Mouse (Mus musculus) hindbrain, embryonic 11.5 days (tissue): ENCODE results near the gene Dkkl1. TPM values are rescaled to one million over a fixed set of nuclear protein-coding genes. Genes with fewer than 3 reads are reported as not detected.
A peak's percentile ranks its signal among the peaks of the same experiment; 100 is the strongest.

Experiments used
- ATAC-seq: fragments of 200-750 bp; cut with Nextera tagmentation; 2 replicates; pipeline ENCODE4 v1.8.0; 2017; ENCODE audit warnings: mild to moderate bottlenecking, moderate TSS enrichment, moderate library complexity; ENCODE audit not compliant: low FRiP score
- DNase-seq: peaks from one replicate; pipeline ENCODE4 v3.0.0-alpha.2; 2015; ENCODE audit warnings: low spot score
- H3K27ac ChIP-seq: fragments of 300-500 bp; sonication (generic); 2 replicates; pipeline ENCODE4 v1.5.1; 2014; ENCODE audit warnings: mild to moderate bottlenecking, low read depth, low read length
- H3K27me3 ChIP-seq: fragments of 300-500 bp; sonication (generic); 2 replicates; pipeline ENCODE4 v1.6.1; 2014; ENCODE audit warnings: mild to moderate bottlenecking, low read length, moderate library complexity, mixed read lengths; ENCODE audit not compliant: control insufficient read depth, insufficient read depth
- H3K36me3 ChIP-seq: fragments of 300-500 bp; sonication (generic); 2 replicates; pipeline ENCODE4 v1.6.1; 2014; ENCODE audit warnings: mild to moderate bottlenecking, low read length, moderate library complexity, mixed read lengths; ENCODE audit not compliant: control insufficient read depth, insufficient read depth
- H3K4me1 ChIP-seq: fragments of 300-500 bp; sonication (generic); replicated peaks from 2 replicates; pipeline ENCODE4 v1.6.1; 2014; ENCODE audit warnings: low read length, mixed read lengths; ENCODE audit not compliant: control insufficient read depth, insufficient read depth
- H3K4me2 ChIP-seq: fragments of 300-500 bp; sonication (generic); replicated peaks from 2 replicates; pipeline ENCODE4 v1.6.1; 2014; ENCODE audit warnings: mild to moderate bottlenecking, low read depth, low read length
- H3K4me3 ChIP-seq: fragments of 300-500 bp; sonication (generic); 2 replicates; pipeline ENCODE4 v1.5.1; 2014; ENCODE audit warnings: low read depth, low read length
- H3K9ac ChIP-seq: fragments of 300-500 bp; sonication (generic); 2 replicates; pipeline ENCODE4 v1.6.1; 2014; ENCODE audit warnings: low read depth, low read length
- H3K9me3 ChIP-seq: fragments of 300-500 bp; sonication (generic); 2 replicates; pipeline ENCODE4 v1.6.1; 2016; ENCODE audit warnings: low read length; ENCODE audit not compliant: control insufficient read depth
- WGBS: fragments of 180-500 bp; shearing (Covaris S2); extraction: QIAGEN DNeasy Blood & Tissue Kit; methylation state at CpG from one replicate; pipeline ENCODE4 v1.1.7; 2014; 5-methylcytosine and 5-hydroxymethylcytosine counted together
- polyA plus RNA-seq: library from polyadenylated mRNA; unstranded; fragments of >200 nt; fragmentation: Nextera tagmentation; extraction: Ambion mirVana; gene quantifications from 2 replicates; pipeline ENCODE4 v1.2.1, GENCODE M21; 2014

Gene Dkkl1
- polyA plus RNA-seq, 1 experiment from 2014 or later: 1.6 TPM

DNA sequence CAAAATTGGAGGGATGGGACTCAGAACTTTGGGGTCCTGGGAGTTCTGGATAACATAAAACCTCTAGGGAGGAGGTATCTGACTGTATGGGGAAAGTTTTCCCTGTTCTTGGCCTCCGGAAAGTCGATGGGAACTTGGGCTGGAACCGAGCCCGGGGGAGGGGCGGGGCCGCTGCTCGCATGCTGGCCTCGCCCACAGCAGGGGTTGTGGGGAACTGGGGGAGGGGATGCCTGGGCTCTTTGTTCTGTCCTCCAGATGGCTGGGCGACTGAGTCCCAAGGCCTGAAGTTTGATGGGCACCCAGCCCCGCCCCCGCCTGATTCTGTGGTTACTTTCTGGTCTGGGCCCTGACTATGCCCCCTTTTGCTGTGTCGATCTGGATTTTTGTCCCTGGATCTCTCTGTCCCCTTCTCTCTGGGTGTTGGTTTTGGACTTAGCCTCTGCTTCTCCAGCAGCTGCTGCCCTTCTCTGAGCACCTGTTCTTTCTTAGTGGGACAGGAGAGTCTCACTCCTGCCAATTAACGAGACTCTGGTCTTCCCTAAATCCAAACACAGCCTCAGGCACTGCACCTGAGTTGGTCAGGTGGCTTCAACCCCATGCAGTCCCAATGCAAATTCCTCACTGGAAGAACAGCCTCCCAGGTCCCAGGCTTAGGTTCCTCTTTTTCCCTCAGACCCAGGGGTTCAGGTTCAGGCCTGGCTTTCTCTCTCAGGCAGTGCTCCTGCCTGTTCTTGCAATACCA is 4.7 kb upstream of the Dkkl1 start:
- under 1% methylated on average over 9 of the region's 13 CpGs for WGBS
- Histone ChIP-seq H3K9ac (peak overlapping the region; percentile 90), H3K4me1 (peaks cover 9% of the 10 kb centered on the region), H3K36me3 (peaks cover 8% of the 10 kb centered on the region; the same call in 1 of the 2 replicates), H3K27ac (peak overlapping the region; percentile 78), H3K4me3 (peak overlapping the region; percentile 63), H3K4me2 (peak overlapping the region; percentile 92), H3K9me3 (no peaks in the 10 kb centered on the region), H3K27me3 (peaks cover 4% of the 10 kb centered on the region)
- peak; percentile 95 for DNase-seq
- peak; percentile 88 for ATAC-seq

DNA sequence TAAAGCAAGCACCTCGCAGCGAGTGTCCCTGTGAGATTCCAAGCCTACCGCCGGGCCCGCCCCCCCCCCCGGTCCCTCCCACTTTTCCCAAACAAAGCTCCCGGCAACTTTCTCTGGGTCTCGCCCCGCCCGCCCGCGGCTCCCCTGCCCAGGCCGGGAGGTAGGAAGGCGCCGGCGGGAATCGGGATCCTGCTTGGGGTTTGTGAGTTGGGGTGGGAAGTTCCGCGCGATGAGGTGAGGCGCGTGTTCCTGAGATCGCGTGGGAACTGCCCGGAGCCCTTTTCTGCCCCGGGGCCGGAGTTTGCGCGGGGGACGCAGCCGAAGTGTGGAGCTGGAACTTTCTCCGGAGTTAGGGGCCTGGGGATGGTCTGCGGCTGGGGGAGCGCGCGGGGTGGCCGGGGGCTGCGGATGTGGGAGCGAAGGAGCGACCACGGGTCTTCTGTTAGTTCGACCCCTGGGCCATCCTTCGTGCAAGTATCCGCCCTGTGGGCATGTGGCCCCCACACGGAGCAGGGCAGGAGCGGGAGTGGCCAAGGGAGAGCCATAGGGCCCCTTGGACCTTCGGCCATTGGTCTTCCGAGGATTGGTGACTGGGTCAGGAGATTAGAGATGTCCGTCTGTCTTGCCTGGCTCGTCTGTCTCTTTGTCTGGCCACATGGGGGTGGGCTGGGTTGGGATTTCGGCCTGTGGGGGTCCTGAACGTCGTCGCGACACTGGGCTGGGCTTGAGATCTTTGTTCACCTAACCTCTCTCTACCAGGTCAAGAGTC is 3.9 kb upstream of the Dkkl1 start, which contains the start of gene Tead2:
Tead2 (plus strand) TSS at position 81 of the 769 bp plus-strand sequence.
- H3K4me1 ChIP-seq: peaks cover 9% of the 10 kb centered on the region
- H3K27ac ChIP-seq: peak within 1 kb of the TSS; percentile 78
- H3K4me3 ChIP-seq: peak within 1 kb of the TSS; percentile 63
- peaks cover 10% of the 10 kb centered on the region for H3K27me3 ChIP-seq
- no peaks in the 10 kb centered on the region for H3K9me3 ChIP-seq
- H3K4me2 ChIP-seq: peak within 1 kb of the TSS; percentile 92
- H3K9ac ChIP-seq: peak within 1 kb of the TSS; percentile 90
- peak; percentile 73 for ATAC-seq
- peak; percentile 79 for DNase-seq
- under 1% methylated on average over 54 of the region's 55 CpGs for WGBS
- H3K36me3 ChIP-seq: peaks cover 8% of the 10 kb centered on the region; the same call in 1 of the 2 replicates

DNA sequence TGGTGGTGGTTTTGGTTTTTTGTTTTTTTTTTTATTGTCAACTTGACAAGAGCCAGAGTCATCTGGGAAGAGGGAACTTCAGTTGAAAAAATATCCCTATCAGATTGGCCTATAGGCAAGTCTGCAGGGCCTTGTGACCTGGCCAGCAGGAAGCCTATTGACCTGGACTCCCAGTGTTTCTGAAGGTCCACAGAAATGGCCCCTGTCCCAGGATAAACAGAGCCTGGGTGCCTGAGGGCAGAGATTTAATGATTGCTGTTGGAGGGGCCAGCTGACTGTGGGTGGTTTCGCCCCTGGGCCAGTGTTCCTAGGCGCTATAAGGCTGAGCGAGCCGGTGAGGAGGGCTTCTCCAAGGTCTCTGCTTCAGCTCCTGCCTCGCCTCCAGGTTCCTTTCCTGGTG is 1.8 kb upstream of the Dkkl1 start:
- WGBS: 68% methylated on average over 5 of the region's 5 CpGs
- H3K36me3 ChIP-seq: no peaks in the 10 kb centered on the region; the same call in 1 of the 2 replicates

DNA sequence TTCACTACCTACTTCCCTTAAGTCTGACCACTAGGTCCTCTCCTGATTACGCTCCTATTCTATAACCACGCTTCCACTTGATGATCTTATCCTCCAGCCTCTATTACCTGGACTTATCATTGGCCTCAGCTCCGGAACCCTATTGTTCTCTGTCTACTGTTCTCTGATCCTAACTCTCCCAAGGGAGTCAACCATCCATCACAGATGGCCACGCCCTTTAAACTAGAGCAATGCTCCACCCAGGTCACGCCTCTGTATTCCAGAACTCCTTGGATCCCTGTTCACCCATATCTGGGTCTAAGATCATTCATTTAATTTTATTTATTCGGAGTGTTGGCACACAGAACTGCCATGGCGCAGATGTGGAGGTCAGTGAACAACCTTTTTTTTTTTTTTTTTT is 409 bp upstream of the Dkkl1 start:
- 69% methylated on average over 7 of the region's 7 CpGs for WGBS
- Histone ChIP-seq H3K9ac (no peak overlapping the region), H3K36me3 (no peaks in the 10 kb centered on the region), H3K27me3 (peaks cover 19% of the 10 kb centered on the region), H3K4me1 (peaks cover 6% of the 10 kb centered on the region), H3K9me3 (no peaks in the 10 kb centered on the region), H3K4me3 (no peak overlapping the region), H3K27ac (no peak overlapping the region), H3K4me2 (no peak overlapping the region)
- ATAC-seq (no peak), DNase-seq (no peak)

More for the DNA sequence above, 1.8 kb upstream of the Dkkl1 start:
- no peak overlapping the region for H3K4me2 ChIP-seq
- no peak for ATAC-seq
- DNase-seq: peak; percentile 2
- H3K27ac ChIP-seq: no peak overlapping the region
- H3K9me3 ChIP-seq: no peaks in the 10 kb centered on the region
- peaks cover 19% of the 10 kb centered on the region for H3K27me3 ChIP-seq
- no peak overlapping the region for H3K9ac ChIP-seq
- H3K4me3 ChIP-seq: no peak overlapping the region
- peaks cover 7% of the 10 kb centered on the region for H3K4me1 ChIP-seq

DNA sequence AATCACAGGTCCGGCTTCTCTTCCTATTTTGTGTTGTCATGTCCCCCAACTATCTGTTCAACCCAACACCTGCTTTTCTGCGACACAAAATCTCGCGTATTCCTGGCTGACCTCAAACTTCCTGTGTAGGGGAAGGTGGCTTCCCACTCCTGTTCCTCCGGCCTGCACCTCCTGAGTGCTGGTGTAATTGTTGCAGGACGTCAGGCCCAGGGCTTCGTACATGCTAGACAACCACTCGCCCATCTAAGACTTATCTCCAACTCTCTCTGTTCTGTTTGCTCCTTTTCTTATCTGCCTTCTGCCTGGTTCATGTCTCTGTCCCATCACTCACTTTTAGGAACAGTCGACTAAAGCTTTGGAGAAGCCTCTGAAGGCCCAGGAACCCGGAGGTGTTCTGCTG is 877 bp downstream of the Dkkl1 start:
- H3K4me3 ChIP-seq: no peak overlapping the region
- H3K4me2 ChIP-seq: no peak overlapping the region

DNA sequence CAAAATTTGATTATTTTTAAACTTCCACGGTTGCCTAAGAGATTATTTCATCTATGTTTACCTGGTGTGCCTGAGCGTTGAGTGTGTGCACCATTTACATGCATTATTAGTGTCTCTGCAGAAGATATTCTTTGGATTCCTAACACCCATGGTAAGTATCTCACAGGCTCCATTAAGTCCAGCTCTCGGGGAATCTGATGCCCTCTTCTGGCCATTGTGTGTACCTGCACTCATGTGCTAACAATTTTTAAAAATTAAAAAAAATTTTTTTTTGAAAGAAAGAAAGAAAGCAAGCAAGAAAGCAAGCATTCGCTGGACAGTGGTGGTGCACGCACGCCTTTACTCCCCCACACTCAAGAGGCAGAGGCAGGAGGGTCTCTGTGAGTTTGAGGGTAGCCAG is 3.7 kb downstream of the Dkkl1 start:
- Histone ChIP-seq H3K36me3 (no peaks in the 10 kb centered on the region), H3K4me2 (no peak overlapping the region), H3K9me3 (no peaks in the 10 kb centered on the region), H3K27me3 (peaks cover 21% of the 10 kb centered on the region), H3K27ac (no peak overlapping the region), H3K4me3 (no peak overlapping the region), H3K4me1 (no peaks in the 10 kb centered on the region), H3K9ac (no peak overlapping the region)
- 76% methylated on average over 6 of the region's 6 CpGs for WGBS
- no peak for ATAC-seq
- no peak for DNase-seq

More for the DNA sequence above, 877 bp downstream of the Dkkl1 start:
- H3K9ac ChIP-seq: no peak overlapping the region
- H3K27ac ChIP-seq: no peak overlapping the region
- no peaks in the 10 kb centered on the region for H3K9me3 ChIP-seq
- peaks cover 19% of the 10 kb centered on the region for H3K27me3 ChIP-seq
- no peaks in the 10 kb centered on the region; the same call in 1 of the 2 replicates for H3K4me1 ChIP-seq
- 76% methylated on average over 10 of the region's 10 CpGs for WGBS
- ATAC-seq: no peak
- H3K36me3 ChIP-seq: no peaks in the 10 kb centered on the region
- DNase-seq: no peak

DNA sequence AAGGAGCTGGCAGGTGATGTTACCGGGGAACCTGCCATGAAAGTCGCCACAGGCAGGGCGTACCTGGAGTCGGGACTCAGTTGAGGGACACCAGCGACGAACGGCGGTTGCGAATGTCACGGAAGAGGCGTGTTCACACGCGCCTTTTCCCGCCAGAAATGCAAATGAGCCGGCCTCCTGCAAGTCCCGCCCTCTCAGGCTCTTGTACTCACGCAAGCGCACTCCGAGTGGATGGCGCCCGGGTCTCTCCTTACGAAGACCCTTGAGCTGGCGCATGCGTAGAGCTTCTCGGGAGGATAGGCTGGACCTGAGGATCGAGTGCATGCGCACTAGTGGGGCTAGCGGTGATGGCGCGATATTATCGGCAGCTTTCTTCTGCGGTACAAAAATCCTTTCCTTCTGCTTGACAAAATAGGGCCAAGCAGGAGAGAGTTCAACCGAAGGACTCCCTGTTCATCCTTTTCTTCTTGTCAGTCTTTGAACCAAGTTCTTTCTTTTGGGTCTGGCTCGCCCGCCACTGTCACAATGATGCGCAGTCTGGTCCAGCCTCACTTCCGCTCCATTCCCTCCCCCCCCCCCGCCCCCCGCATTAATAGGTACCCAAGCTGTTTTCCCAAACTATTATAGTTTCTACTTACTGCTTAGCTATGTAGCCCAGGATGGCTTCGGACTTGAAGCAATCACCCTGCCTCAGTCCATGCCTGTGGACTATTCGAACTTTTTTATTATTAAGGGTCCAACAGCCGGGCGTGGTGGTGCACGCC is 7.4 kb downstream of the Dkkl1 start, which contains the start of gene Ccdc155:
Ccdc155 (minus strand) TSS at position 513 of the 764 bp plus-strand sequence.
- H3K4me1 ChIP-seq: no peaks in the 10 kb centered on the region
- H3K4me3 ChIP-seq: peak within 1 kb of the TSS; percentile 34
- ATAC-seq (peak; percentile 96), DNase-seq (peak; percentile 99)
- H3K9ac ChIP-seq: peak within 1 kb of the TSS; percentile 34; the same call in 1 of the 2 replicates
- H3K27ac ChIP-seq: no peak within 1 kb of the TSS
- H3K36me3 ChIP-seq: no peaks in the 10 kb centered on the region
- H3K9me3 ChIP-seq: no peaks in the 10 kb centered on the region
- WGBS: 9% methylated on average over 44 of the region's 44 CpGs
- peaks cover 8% of the 10 kb centered on the region for H3K27me3 ChIP-seq
- H3K4me2 ChIP-seq: peak within 1 kb of the TSS; percentile 21

DNA sequence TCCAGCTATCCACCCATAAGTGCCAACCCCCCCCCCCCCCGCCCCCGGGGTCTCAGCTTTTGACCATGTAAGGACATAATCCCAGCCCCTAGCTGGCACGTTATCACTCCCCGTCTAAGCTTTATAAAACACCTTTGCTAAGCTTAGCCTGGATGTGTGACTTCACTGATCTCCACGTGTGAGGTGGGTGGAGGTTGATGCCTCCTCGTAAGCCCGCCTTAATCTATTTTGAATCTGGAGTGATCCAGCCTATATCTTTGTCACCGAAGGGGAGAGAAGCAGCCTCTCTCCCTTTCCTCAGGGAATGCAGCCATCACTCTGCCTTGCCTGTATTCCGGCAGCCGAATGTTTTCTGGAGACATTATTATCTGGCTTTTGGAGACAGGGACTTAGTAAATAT is 9.3 kb downstream of the Dkkl1 start:
- H3K27ac ChIP-seq: no peak overlapping the region
- H3K4me3 ChIP-seq: no peak overlapping the region
- ATAC-seq (no peak), DNase-seq (no peak)
- H3K9ac ChIP-seq: no peak overlapping the region
- peaks cover 4% of the 10 kb centered on the region for H3K27me3 ChIP-seq
- no peak overlapping the region for H3K4me2 ChIP-seq
- no peaks in the 10 kb centered on the region for H3K4me1 ChIP-seq
- H3K9me3 ChIP-seq: no peaks in the 10 kb centered on the region
- WGBS: 63% methylated on average over 10 of the region's 10 CpGs
- no peaks in the 10 kb centered on the region for H3K36me3 ChIP-seq
